Mouse (Mus musculus) stomach, postnatal 0 days (tissue): Measurements from ENCODE around the gene Myl4. TPM values are rescaled to one million over a fixed set of nuclear protein-coding genes. Genes with fewer than 3 reads are reported as not detected.

Source experiments
- ATAC-seq: fragments of 200-750 bp; cut with Nextera tagmentation; 2 replicates; pipeline ENCODE4 v1.8.0; 2017; ENCODE audit not compliant: low FRiP score, low TSS enrichment
- DNase-seq: peaks from one replicate; pipeline ENCODE4 v3.0.0-alpha.2; 2016; ENCODE audit warnings: low spot score
- H3K27ac ChIP-seq: fragments of 300-500 bp; sonication (generic); replicated peaks from 2 replicates; pipeline ENCODE4 v1.5.1; 2014; ENCODE audit warnings: mild to moderate bottlenecking, control low read depth
- H3K27me3 ChIP-seq: fragments of 300-500 bp; sonication (generic); 2 replicates; pipeline ENCODE4 v1.6.1; 2014; ENCODE audit warnings: low read length; ENCODE audit not compliant: control insufficient read depth, insufficient read depth
- H3K36me3 ChIP-seq: fragments of 300-500 bp; sonication (generic); 2 replicates; pipeline ENCODE4 v1.6.1; 2014; ENCODE audit warnings: low read length, mixed read lengths; ENCODE audit not compliant: control insufficient read depth, insufficient read depth
- H3K4me1 ChIP-seq: fragments of 300-500 bp; sonication (generic); replicated peaks from 2 replicates; pipeline ENCODE4 v1.6.1; 2014; ENCODE audit warnings: antibody characterized with exemption; ENCODE audit not compliant: control insufficient read depth, insufficient read depth
- H3K4me2 ChIP-seq: fragments of 300-500 bp; sonication (generic); replicated peaks from 2 replicates; pipeline ENCODE4 v1.6.1; 2014; ENCODE audit warnings: low read depth, mild to moderate bottlenecking, control low read depth, moderate library complexity
- H3K4me3 ChIP-seq: fragments of 300-500 bp; sonication (generic); 2 replicates; pipeline ENCODE4 v1.5.1; 2014; ENCODE audit warnings: low read depth, low read length, control low read depth
- H3K9ac ChIP-seq: fragments of 300-500 bp; sonication (generic); 2 replicates; pipeline ENCODE4 v1.6.1; 2014; ENCODE audit warnings: mild to moderate bottlenecking, low read length, control low read depth, mixed read lengths
- H3K9me3 ChIP-seq: fragments of 300-500 bp; sonication (generic); 2 replicates; pipeline ENCODE4 v1.6.1; 2016; ENCODE audit warnings: low read length; ENCODE audit not compliant: control insufficient read depth
- CTCF ChIP-seq: IDR thresholded peaks from 2 replicates; pipeline ENCODE4 v1.5.1; 2016; ENCODE audit warnings: antibody characterized with exemption, low read depth, mild to moderate bottlenecking, moderate library complexity
- EP300 ChIP-seq: optimal IDR thresholded peaks from 2 replicates; pipeline ENCODE3; 2016; ENCODE audit warnings: antibody characterized with exemption
- WGBS: fragments of 180-500 bp; shearing (Covaris S2); extraction: QIAGEN DNeasy Blood & Tissue Kit; methylation state at CpG from one replicate; pipeline ENCODE4 v1.1.7; 2014; 5-methylcytosine and 5-hydroxymethylcytosine counted together
- polyA plus RNA-seq: library from polyadenylated mRNA; unstranded; fragments of >200 nt; fragmentation: Nextera tagmentation; extraction: Ambion mirVana; gene quantifications from 2 replicates; pipeline ENCODE4 v1.2.1, GENCODE M21; 2015

Gene Myl4
- polyA plus RNA-seq = 6.8 and 9.5 TPM in 2 replicates

DNA sequence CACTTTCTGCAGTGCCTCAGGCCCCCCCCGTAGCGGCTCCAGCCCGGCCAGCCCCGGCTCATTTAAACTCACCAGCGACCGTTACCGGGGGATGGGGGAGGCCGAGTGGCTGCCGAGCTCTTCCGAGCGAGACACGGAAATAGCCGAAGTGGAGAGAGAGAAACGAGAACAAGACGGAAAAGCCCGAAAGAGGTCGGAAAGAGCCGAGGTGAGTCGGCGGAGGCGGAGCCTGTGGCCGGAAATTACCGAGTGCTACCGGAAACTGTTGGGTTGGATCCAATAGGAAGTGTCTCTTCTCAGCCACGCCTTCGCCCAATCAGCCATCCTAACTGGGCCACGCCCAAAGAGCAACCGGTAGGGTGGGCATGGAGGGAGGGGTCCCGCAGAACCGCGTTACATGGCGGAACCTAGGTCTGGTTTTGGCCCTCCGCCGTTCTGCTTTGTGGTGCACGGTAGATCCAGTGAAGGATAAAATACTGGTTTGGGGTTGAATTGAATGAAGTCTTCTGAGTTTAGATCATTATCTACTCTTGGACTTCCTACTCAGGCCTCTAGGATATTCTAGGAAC, at the start of gene Myl4, which contains the start of gene Cdc27:
Gene Myl4 (plus strand): TSS at position 258 of the 569 bp plus-strand sequence.
Gene Cdc27 (minus strand): TSS at position 215 of the 569 bp plus-strand sequence.
- Histone ChIP-seq H3K4me1 (no peaks in the 10 kb centered on the region), H3K27me3 (no peaks in the 10 kb centered on the region), H3K4me2 (peak within 1 kb of the TSS; percentile 69), H3K9me3 (no peaks in the 10 kb centered on the region), H3K27ac (peak within 1 kb of the TSS; percentile 95), H3K36me3 (no peaks in the 10 kb centered on the region), H3K9ac (peak within 1 kb of the TSS; percentile 98), H3K4me3 (peak within 1 kb of the TSS; percentile 89)
- no peak for TF ChIP-seq EP300
- TF ChIP-seq CTCF = peak; percentile 9; the same call in 1 of the 2 replicates
- peak; percentile 95 for ATAC-seq
- WGBS = under 1% methylated on average over 35 of the region's 35 CpGs
- DNase-seq = peak; percentile 98

DNA sequence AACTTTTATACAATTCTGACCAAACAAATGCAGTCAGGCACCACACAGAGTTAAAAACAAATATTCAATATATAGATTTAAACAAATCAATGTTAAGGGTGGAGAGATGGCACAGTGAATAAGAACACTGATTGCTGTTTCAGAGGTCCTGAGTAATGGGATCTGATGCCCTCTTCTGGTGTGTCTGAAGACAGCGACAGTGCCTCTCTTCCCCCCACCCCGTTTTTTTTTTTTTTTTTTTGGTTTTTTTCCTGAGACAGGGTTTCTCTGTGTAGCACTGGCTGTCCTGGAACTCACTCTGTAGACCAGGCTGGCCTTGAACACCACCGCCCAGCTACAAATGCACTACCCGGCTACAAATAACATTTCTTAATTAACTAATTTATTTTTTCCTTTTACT, 42.0 kb upstream of the Myl4 start:
- no peak for ATAC-seq
- no peak overlapping the region for H3K9ac ChIP-seq
- no peaks in the 10 kb centered on the region for H3K4me1 ChIP-seq
- WGBS = 87% methylated on average over 4 of the region's 4 CpGs
- H3K27me3 ChIP-seq = no peaks in the 10 kb centered on the region
- no peak overlapping the region for H3K4me2 ChIP-seq
- 0 out of 2 replicates have a peak, but pooled peaks have one; percentile 15 for TF ChIP-seq CTCF
- TF ChIP-seq EP300 = no peak
- H3K27ac ChIP-seq = no peak overlapping the region
- H3K4me3 ChIP-seq = no peak overlapping the region
- no peak for DNase-seq
- no peaks in the 10 kb centered on the region for H3K9me3 ChIP-seq
- H3K36me3 ChIP-seq = peaks cover 17% of the 10 kb centered on the region

- H3K4me1 ChIP-seq = no peaks in the 10 kb centered on the region
- no peak overlapping the region for H3K4me2 ChIP-seq
- DNase-seq = peak; percentile 20
- no peak overlapping the region for H3K27ac ChIP-seq
- no peak for ATAC-seq
- H3K9ac ChIP-seq = no peak overlapping the region
- no peaks in the 10 kb centered on the region for H3K9me3 ChIP-seq
- H3K27me3 ChIP-seq = no peaks in the 10 kb centered on the region
- H3K36me3 ChIP-seq = peaks cover 17% of the 10 kb centered on the region
- no peak overlapping the region for H3K4me3 ChIP-seq
- TF ChIP-seq EP300 = no peak
- peak; percentile 76 for TF ChIP-seq CTCF
- 86% methylated on average over 2 of the region's 2 CpGs for WGBS
Observed at GRCm38 (mm10) chr11:104510606-104511005, 39.9 kb upstream of the Myl4 start.

DNA sequence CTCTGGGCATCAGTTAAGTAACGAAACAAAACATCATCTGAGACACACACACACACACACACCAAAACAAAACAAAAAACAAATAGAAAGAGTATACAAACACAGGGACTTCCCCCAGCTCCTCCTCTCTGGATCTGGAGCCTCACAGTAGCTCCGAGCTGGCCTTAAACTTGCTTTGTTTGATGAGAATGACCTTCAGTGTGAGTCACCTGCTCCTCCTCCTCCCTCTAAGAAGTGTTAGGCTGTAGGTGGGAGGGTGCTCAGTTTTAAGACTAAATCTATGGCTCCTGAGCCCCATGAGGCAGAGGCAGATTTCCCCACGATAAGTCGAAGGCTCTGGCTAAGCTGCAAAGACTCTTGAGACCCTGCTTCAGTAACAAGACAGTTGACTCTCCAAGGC, 38.0 kb upstream of the Myl4 start:
- Histone ChIP-seq H3K36me3 (peaks cover 14% of the 10 kb centered on the region; the same call in 1 of the 2 replicates), H3K27ac (no peak overlapping the region), H3K4me1 (no peaks in the 10 kb centered on the region), H3K9me3 (no peaks in the 10 kb centered on the region), H3K27me3 (no peaks in the 10 kb centered on the region), H3K4me3 (no peak overlapping the region), H3K4me2 (no peak overlapping the region), H3K9ac (no peak overlapping the region)
- TF ChIP-seq CTCF (no peak), EP300 (no peak)
- no peak for DNase-seq
- WGBS = 82% methylated on average over 4 of the region's 4 CpGs
- ATAC-seq = no peak

DNA sequence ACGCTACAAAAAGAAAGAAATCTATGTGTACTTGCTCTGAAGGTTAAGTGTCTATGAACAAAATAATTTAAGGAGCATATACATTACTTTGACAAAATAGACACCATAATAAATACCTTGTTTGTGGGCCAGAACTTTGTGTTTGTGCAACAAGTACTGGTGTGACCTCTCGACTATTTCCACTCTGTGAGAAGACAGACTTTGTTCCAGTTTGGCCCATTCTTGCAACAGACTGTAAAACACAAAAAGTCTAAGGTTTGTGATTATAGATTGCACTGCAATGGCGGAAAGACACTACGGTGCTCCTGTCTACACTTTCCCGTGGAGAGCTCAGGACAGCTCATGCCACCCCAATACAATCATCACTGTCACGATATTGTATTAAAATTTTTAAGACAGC, 24.5 kb upstream of the Myl4 start:
- no peak overlapping the region for H3K4me2 ChIP-seq
- no peak for TF ChIP-seq EP300
- TF ChIP-seq CTCF = no peak
- WGBS = 92% methylated on average over 6 of the region's 6 CpGs
- H3K36me3 ChIP-seq = peaks cover 9% of the 10 kb centered on the region; the same call in 1 of the 2 replicates
- DNase-seq (no peak), ATAC-seq (no peak)
- H3K27me3 ChIP-seq = no peaks in the 10 kb centered on the region
- no peaks in the 10 kb centered on the region for H3K9me3 ChIP-seq
- H3K9ac ChIP-seq = no peak overlapping the region
- H3K27ac ChIP-seq = no peak overlapping the region
- no peaks in the 10 kb centered on the region for H3K4me1 ChIP-seq
- no peak overlapping the region for H3K4me3 ChIP-seq

GRCm38 (mm10) chr11:104536843-104537242, 13.6 kb upstream of the Myl4 start:
- no peak overlapping the region for H3K4me3 ChIP-seq
- H3K27me3 ChIP-seq = no peaks in the 10 kb centered on the region
- no peak overlapping the region for H3K27ac ChIP-seq
- H3K36me3 ChIP-seq = peaks cover 10% of the 10 kb centered on the region
- no peaks in the 10 kb centered on the region for H3K4me1 ChIP-seq
- H3K9ac ChIP-seq = no peak overlapping the region
- no peak overlapping the region for H3K4me2 ChIP-seq
- ATAC-seq (no peak), DNase-seq (no peak)
- no peaks in the 10 kb centered on the region for H3K9me3 ChIP-seq
- 77% methylated on average over 2 of the region's 2 CpGs for WGBS
- TF ChIP-seq CTCF = no peak
- TF ChIP-seq EP300 = no peak
